Mouse (Mus musculus): ENCODE data around the gene Sacm1l. TPM values are rescaled to one million over a fixed set of nuclear protein-coding genes. Genes with fewer than 3 reads are reported as not detected.
A peak's percentile ranks its signal among the peaks of the same experiment; 100 is the strongest.

Sacm1l gene
- 46.2 and 48.2 TPM in 2 replicates for polyA plus RNA-seq (2014; fragmentation: Nextera tagmentation; extraction: Ambion mirVana)

DNA sequence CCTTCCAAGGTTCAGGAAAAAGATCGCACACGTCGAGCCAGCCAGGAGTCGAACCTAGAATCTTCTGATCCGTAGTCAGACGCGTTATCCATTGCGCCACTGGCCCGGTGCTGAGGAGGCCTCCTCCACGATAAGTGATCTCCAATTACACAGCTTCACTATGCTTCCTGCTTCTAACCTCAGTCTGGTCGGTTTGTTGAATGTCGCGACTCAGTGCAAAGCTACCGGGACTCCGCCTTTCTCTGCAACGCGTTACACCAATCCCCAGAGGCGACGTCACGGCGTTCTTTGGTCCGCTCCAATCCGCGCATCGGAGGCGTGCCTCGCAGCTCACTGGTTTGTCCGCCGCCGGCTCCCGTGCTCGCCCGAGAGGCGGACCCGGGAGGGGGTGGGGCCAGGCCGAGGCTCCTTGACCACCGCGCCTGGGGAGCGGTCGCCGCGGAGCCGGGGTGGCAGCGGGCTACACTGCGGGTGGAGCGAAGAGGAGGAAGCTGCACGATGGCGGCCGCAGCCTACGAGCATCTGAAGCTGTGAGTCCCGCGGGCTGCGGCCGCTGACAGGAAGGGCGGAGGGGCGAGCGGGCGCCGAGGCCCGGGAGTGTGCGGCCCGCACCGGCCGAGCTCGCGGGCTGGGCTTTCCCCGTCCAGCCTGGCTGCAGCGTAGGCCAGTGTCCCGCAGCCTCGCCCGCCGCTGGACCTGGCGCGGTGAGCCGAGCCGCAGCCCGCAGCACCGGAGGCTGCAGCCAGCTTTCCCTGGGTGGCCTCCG lies at the start of gene Sacm1l:
Sacm1l (plus strand) TSS at position 368 of the 766 bp plus-strand sequence.
- Histone ChIP-seq H3K4me3 (ENCODE audit: control insufficient read depth in 1 of 2, insufficient read depth in 1 of 2, low read depth in 1 of 2, low read length in 2 of 2) (peak within 1 kb of the TSS; percentile 80 to 99), H3K4me2 (ENCODE audit: low read length) (peak within 1 kb of the TSS; percentile 78), H3K4me1 (ENCODE audit: control insufficient read depth in 2 of 2, insufficient read depth in 2 of 2, low read length in 2 of 2) (peaks cover 0 to 22% of the 10 kb centered on the region in 2 experiments; a peak in 2 of 4 replicates), H3K36me3 (ENCODE audit: control insufficient read depth, insufficient read depth, low read length) (no peaks in the 10 kb centered on the region), H3K27me3 (ENCODE audit: control insufficient read depth, insufficient read depth, low read length) (no peaks in the 10 kb centered on the region), H3K9ac (ENCODE audit: low read length) (peak within 1 kb of the TSS; percentile 98), H3K9me3 (ENCODE audit: control insufficient read depth, low read length) (no peaks in the 10 kb centered on the region), H3K27ac (replicated peaks in 1 of 2; ENCODE audit: control insufficient read depth in 1 of 2, insufficient read depth in 1 of 2, low read depth in 2 of 2, low read length in 2 of 2) (peak within 1 kb of the TSS; percentile 96 to 98)
- WGBS, result under 1% methylated on average over 77 of the region's 79 CpGs
- ATAC-seq (ENCODE audit: insufficient number of reproducible peaks, insufficient read depth, low FRiP score, low read depth), result peak; percentile 98

DNA sequence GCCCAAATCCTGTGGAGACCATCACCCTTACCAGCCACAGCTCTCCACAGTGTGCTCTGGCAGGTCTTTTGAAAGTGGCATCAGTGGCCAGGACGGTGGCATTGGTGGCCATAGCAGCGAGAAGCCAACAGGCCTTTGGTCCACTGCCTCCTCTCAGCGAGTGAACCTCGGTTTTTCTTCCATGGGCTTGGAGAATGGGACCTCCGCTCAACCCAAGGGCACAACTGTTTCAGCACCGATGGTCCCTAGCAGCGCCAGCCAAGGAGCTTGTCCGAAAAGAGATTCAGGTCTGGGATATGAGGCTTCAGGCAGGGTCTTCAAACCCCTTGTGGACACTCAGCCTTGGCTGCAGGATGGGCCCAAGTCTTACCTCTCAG lies 49.7 kb upstream of the Sacm1l start:
- no peak for ATAC-seq (ENCODE audit: insufficient number of reproducible peaks, insufficient read depth, low FRiP score, low read depth)
- Histone ChIP-seq H3K36me3 (ENCODE audit: control insufficient read depth, insufficient read depth, low read length) (peaks cover 38% of the 10 kb centered on the region), H3K4me1 (ENCODE audit: control insufficient read depth in 2 of 2, insufficient read depth in 2 of 2, low read length in 2 of 2) (peaks cover 34 to 61% of the 10 kb centered on the region in 2 experiments), H3K27me3 (ENCODE audit: control insufficient read depth, insufficient read depth, low read length) (no peaks in the 10 kb centered on the region), H3K9ac (ENCODE audit: low read length) (peak overlapping the region; percentile 92), H3K9me3 (ENCODE audit: control insufficient read depth, low read length) (no peaks in the 10 kb centered on the region), H3K27ac (replicated peaks in 1 of 2; ENCODE audit: control insufficient read depth in 1 of 2, insufficient read depth in 1 of 2, low read depth in 2 of 2, low read length in 2 of 2) (no peak overlapping the region), H3K4me2 (ENCODE audit: low read length) (peak overlapping the region; percentile 95), H3K4me3 (ENCODE audit: control insufficient read depth in 1 of 2, insufficient read depth in 1 of 2, low read depth in 1 of 2, low read length in 2 of 2) (peak overlapping the region; percentile 76 to 93)
- 84% methylated on average over 8 of the region's 8 CpGs for WGBS

- Histone ChIP-seq H3K27me3 (ENCODE audit: control insufficient read depth, insufficient read depth, low read length) (no peaks in the 10 kb centered on the region), H3K4me2 (ENCODE audit: low read length) (peak overlapping the region; percentile 95), H3K36me3 (ENCODE audit: control insufficient read depth, insufficient read depth, low read length) (peaks cover 42% of the 10 kb centered on the region), H3K9me3 (ENCODE audit: control insufficient read depth, low read length) (no peaks in the 10 kb centered on the region), H3K27ac (replicated peaks in 1 of 2; ENCODE audit: control insufficient read depth in 1 of 2, insufficient read depth in 1 of 2, low read depth in 2 of 2, low read length in 2 of 2) (no peak overlapping the region), H3K4me1 (ENCODE audit: control insufficient read depth in 2 of 2, insufficient read depth in 2 of 2, low read length in 2 of 2) (peaks cover 34 to 61% of the 10 kb centered on the region in 2 experiments), H3K4me3 (ENCODE audit: control insufficient read depth in 1 of 2, insufficient read depth in 1 of 2, low read depth in 1 of 2, low read length in 2 of 2) (peak overlapping the region; percentile 76 to 93), H3K9ac (ENCODE audit: low read length) (peak overlapping the region; percentile 92)
- ATAC-seq (ENCODE audit: insufficient number of reproducible peaks, insufficient read depth, low FRiP score, low read depth), result no peak
- WGBS, result 67% methylated on average over 18 of the region's 18 CpGs
Observed at GRCm38 (mm10) chr9:123480253-123480921, 49.2 kb upstream of the Sacm1l start.

DNA sequence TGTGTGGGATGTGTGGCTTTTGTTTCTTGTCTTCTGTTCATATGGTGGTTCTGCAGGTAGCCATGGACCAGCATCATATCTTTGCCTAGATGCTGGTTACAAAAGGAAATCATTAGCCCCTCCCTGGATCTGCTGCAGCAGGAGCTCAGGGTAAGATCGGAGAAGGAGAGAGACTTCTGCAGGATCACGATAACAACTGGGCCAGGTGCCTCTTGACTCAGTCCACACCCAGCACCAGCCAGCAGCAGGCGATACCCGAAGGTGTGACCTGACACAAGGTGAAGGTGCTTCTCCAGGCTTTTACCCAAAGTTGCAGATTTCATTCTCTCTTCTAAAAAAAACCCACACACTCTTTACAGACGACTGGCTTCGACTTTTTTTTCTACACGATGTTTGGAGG lies 48.4 kb upstream of the Sacm1l start:
- Histone ChIP-seq H3K9ac (ENCODE audit: low read length) (peak overlapping the region; percentile 92), H3K4me1 (ENCODE audit: control insufficient read depth in 2 of 2, insufficient read depth in 2 of 2, low read length in 2 of 2) (peaks cover 34 to 64% of the 10 kb centered on the region in 2 experiments)

GRCm38 (mm10) chr9:123483598-123483997 lies 46.0 kb upstream of the Sacm1l start:
- Histone ChIP-seq H3K4me2 (ENCODE audit: low read length) (peak overlapping the region; percentile 95; the same call in 1 of the 2 replicates), H3K4me3 (ENCODE audit: control insufficient read depth in 1 of 2, insufficient read depth in 1 of 2, low read depth in 1 of 2, low read length in 2 of 2) (no peak overlapping the region), H3K9me3 (ENCODE audit: control insufficient read depth, low read length) (no peaks in the 10 kb centered on the region), H3K36me3 (ENCODE audit: control insufficient read depth, insufficient read depth, low read length) (peaks cover 65% of the 10 kb centered on the region), H3K4me1 (ENCODE audit: control insufficient read depth in 2 of 2, insufficient read depth in 2 of 2, low read length in 2 of 2) (peaks cover 38 to 69% of the 10 kb centered on the region in 2 experiments), H3K27ac (replicated peaks in 1 of 2; ENCODE audit: control insufficient read depth in 1 of 2, insufficient read depth in 1 of 2, low read depth in 2 of 2, low read length in 2 of 2) (peak overlapping the region in 1 of 2 experiments; percentile 42; a peak in 1 of 4 replicates), H3K27me3 (ENCODE audit: control insufficient read depth, insufficient read depth, low read length) (no peaks in the 10 kb centered on the region), H3K9ac (ENCODE audit: low read length) (peak overlapping the region; percentile 7; the same call in 1 of the 2 replicates)
- no peak for ATAC-seq (ENCODE audit: insufficient number of reproducible peaks, insufficient read depth, low FRiP score, low read depth)
- 38% methylated on average over 1 of the region's 1 CpGs for WGBS

More for the DNA sequence above, 48.4 kb upstream of the Sacm1l start:
- Histone ChIP-seq H3K4me2 (ENCODE audit: low read length) (peak overlapping the region; percentile 95), H3K27ac (replicated peaks in 1 of 2; ENCODE audit: control insufficient read depth in 1 of 2, insufficient read depth in 1 of 2, low read depth in 2 of 2, low read length in 2 of 2) (no peak overlapping the region), H3K36me3 (ENCODE audit: control insufficient read depth, insufficient read depth, low read length) (peaks cover 50% of the 10 kb centered on the region), H3K9me3 (ENCODE audit: control insufficient read depth, low read length) (no peaks in the 10 kb centered on the region), H3K27me3 (ENCODE audit: control insufficient read depth, insufficient read depth, low read length) (no peaks in the 10 kb centered on the region), H3K4me3 (ENCODE audit: control insufficient read depth in 1 of 2, insufficient read depth in 1 of 2, low read depth in 1 of 2, low read length in 2 of 2) (peak overlapping the region; percentile 20 to 76)
- WGBS, result 46% methylated on average over 7 of the region's 7 CpGs
- ATAC-seq (ENCODE audit: insufficient number of reproducible peaks, insufficient read depth, low FRiP score, low read depth), result no peak

DNA sequence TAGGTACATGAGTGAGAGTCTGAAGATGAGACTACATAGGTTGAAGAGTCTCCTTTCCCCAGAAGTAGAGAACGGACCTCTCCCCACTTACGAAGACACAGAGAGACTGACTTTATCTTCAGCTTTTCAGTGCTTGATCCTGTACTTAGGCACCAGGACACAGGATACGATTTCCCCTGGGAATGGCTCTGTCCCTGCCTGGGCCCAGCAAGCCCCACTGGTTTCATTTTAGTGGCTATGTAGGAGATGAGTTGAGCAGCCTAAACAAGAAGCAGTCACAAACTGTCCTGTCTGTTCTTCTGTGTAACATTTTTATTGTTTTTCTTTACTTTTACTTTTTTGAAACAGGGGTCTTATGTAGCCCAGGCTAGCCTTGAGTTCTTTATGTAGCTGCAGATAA lies 44.7 kb upstream of the Sacm1l start:
- no peaks in the 10 kb centered on the region for H3K9me3 ChIP-seq (ENCODE audit: control insufficient read depth, low read length)
- peaks cover 62% of the 10 kb centered on the region for H3K36me3 ChIP-seq (ENCODE audit: control insufficient read depth, insufficient read depth, low read length)
- H3K27ac ChIP-seq (replicated peaks in 1 of 2; ENCODE audit: control insufficient read depth in 1 of 2, insufficient read depth in 1 of 2, low read depth in 2 of 2, low read length in 2 of 2), result no peak overlapping the region
- no peak overlapping the region for H3K9ac ChIP-seq (ENCODE audit: low read length)
- WGBS, result 77% methylated on average over 3 of the region's 3 CpGs
- H3K4me3 ChIP-seq (ENCODE audit: control insufficient read depth in 1 of 2, insufficient read depth in 1 of 2, low read depth in 1 of 2, low read length in 2 of 2), result no peak overlapping the region
- ATAC-seq (ENCODE audit: insufficient number of reproducible peaks, insufficient read depth, low FRiP score, low read depth), result no peak
- no peak overlapping the region for H3K4me2 ChIP-seq (ENCODE audit: low read length)
- H3K27me3 ChIP-seq (ENCODE audit: control insufficient read depth, insufficient read depth, low read length), result no peaks in the 10 kb centered on the region
- peaks cover 38 to 73% of the 10 kb centered on the region in 2 experiments for H3K4me1 ChIP-seq (ENCODE audit: control insufficient read depth in 2 of 2, insufficient read depth in 2 of 2, low read length in 2 of 2)

DNA sequence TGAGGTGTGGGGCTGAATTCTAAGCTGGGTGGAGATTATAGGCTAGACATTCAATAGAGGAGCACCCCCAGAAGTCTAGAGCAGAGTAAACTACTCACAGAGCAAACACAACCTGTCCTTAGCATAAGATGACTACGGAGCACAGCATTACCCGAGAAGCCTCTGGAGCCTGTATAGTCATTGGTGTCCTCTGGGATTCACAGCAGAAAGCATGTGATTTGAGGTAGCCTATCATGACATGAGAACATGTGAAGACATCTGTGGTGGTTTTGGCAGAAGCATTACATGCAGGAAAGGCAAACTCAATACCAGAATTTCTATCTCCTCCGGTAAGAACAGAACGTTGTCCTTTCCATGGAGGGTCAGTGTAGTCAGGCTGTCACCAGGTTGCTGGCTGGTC lies 44.0 kb upstream of the Sacm1l start:
- 84% methylated on average over 4 of the region's 4 CpGs for WGBS
- H3K36me3 ChIP-seq (ENCODE audit: control insufficient read depth, insufficient read depth, low read length), result peaks cover 59% of the 10 kb centered on the region
- H3K4me3 ChIP-seq (ENCODE audit: control insufficient read depth in 1 of 2, insufficient read depth in 1 of 2, low read depth in 1 of 2, low read length in 2 of 2), result no peak overlapping the region
- H3K9me3 ChIP-seq (ENCODE audit: control insufficient read depth, low read length), result no peaks in the 10 kb centered on the region
- ATAC-seq (ENCODE audit: insufficient number of reproducible peaks, insufficient read depth, low FRiP score, low read depth), result no peak
- H3K27me3 ChIP-seq (ENCODE audit: control insufficient read depth, insufficient read depth, low read length), result no peaks in the 10 kb centered on the region
- peaks cover 37 to 73% of the 10 kb centered on the region in 2 experiments for H3K4me1 ChIP-seq (ENCODE audit: control insufficient read depth in 2 of 2, insufficient read depth in 2 of 2, low read length in 2 of 2)
- no peak overlapping the region for H3K4me2 ChIP-seq (ENCODE audit: low read length)
- no peak overlapping the region for H3K9ac ChIP-seq (ENCODE audit: low read length)
- no peak overlapping the region for H3K27ac ChIP-seq (replicated peaks in 1 of 2; ENCODE audit: control insufficient read depth in 1 of 2, insufficient read depth in 1 of 2, low read depth in 2 of 2, low read length in 2 of 2)

Data from heart, embryonic 14.5 days (tissue).